Mouse (Mus musculus): ENCODE data around the gene Sema3f. TPM values are rescaled to one million over a fixed set of nuclear protein-coding genes. Genes with fewer than 3 reads are reported as not detected.

The Sema3f gene
- polyA plus RNA-seq, 1 experiment from 2014 or later = 38.4 TPM

DNA sequence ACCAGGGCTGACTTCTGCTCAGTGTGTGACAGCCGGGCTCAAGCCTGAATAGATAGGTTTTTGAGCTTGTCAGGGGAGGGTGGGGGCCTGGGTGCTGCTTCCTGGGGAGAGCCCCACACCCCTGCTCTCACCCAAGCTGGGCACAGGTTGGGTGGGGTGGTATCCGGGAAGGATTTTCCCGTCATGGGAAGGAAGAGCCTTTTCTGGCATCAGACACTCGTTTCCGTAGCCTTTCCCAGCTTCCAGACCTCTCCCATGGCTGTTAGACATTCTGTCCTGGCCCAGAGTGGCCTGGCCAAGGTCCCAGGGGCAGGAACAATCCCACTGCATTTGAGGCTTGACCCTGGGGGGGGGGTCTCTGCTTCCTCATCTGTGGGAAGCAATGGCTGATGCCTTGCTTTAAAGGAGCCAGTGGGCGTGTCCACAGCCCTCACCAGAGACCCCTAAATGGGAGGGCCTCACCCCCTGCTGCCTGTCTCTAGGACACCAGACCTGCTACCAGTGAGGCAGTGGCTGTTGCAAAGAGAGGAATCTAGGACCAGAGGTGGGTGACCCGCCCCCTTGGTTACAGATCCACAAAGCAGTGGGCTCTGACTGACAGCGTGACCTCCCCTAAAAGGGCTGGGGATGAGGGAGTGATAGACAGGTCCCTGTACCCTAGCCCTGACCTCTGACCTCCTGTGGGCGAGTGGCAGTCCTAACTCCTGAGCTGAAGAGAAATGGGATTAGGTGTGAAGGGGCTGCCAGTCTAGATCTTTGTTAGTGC is 13.2 kb downstream of the Sema3f start:
- Histone ChIP-seq H3K9ac (ENCODE audit: low read depth, low read length) (no peak overlapping the region; the same call in 1 of the 2 replicates), H3K27ac (ENCODE audit: low read depth, low read length) (peak overlapping the region; percentile 87; the same call in 1 of the 2 replicates), H3K36me3 (ENCODE audit: control insufficient read depth, insufficient read depth, low read length) (peaks cover 28% of the 10 kb centered on the region), H3K9me3 (ENCODE audit: control insufficient read depth, low read length) (no peaks in the 10 kb centered on the region), H3K27me3 (ENCODE audit: control insufficient read depth, insufficient read depth, low read length) (no peaks in the 10 kb centered on the region), H3K4me1 (ENCODE audit: control insufficient read depth, insufficient read depth, low read length) (peaks cover 77% of the 10 kb centered on the region), H3K4me2 (replicated peaks; ENCODE audit: low read depth, low read length) (no peak overlapping the region), H3K4me3 (ENCODE audit: low read length) (no peak overlapping the region)
- 42% methylated on average over 9 of the region's 9 CpGs for WGBS
- no peak for ATAC-seq (ENCODE audit: low FRiP score, low TSS enrichment)

DNA sequence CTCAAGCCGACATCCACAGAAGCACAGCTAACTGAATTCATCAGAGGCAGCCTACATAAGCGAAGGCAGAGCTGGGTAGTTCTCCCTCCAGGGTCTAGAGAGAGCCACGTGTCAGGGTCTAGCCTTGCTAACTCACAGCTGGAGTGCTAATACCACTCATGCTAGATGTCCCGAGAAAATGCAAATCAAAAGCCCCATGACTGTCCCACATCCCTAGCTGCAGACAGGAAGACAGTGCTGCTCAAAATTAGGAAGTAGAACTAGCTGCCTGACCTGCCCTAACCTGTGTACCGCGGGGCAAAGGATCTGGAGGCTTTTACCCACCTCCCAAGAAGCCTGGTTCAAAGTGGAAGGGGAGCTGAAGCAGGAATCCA is 14.2 kb downstream of the Sema3f start:
- 41% methylated on average over 6 of the region's 6 CpGs for WGBS
- Histone ChIP-seq H3K9me3 (ENCODE audit: control insufficient read depth, low read length) (no peaks in the 10 kb centered on the region), H3K4me2 (replicated peaks; ENCODE audit: low read depth, low read length) (no peak overlapping the region), H3K9ac (ENCODE audit: low read depth, low read length) (peak overlapping the region; percentile 8; the same call in 1 of the 2 replicates), H3K4me3 (ENCODE audit: low read length) (no peak overlapping the region), H3K27me3 (ENCODE audit: control insufficient read depth, insufficient read depth, low read length) (no peaks in the 10 kb centered on the region), H3K27ac (ENCODE audit: low read depth, low read length) (peak overlapping the region; percentile 5; the same call in 1 of the 2 replicates), H3K4me1 (ENCODE audit: control insufficient read depth, insufficient read depth, low read length) (peaks cover 68% of the 10 kb centered on the region), H3K36me3 (ENCODE audit: control insufficient read depth, insufficient read depth, low read length) (peaks cover 38% of the 10 kb centered on the region)
- ATAC-seq (ENCODE audit: low FRiP score, low TSS enrichment) = no peak

DNA sequence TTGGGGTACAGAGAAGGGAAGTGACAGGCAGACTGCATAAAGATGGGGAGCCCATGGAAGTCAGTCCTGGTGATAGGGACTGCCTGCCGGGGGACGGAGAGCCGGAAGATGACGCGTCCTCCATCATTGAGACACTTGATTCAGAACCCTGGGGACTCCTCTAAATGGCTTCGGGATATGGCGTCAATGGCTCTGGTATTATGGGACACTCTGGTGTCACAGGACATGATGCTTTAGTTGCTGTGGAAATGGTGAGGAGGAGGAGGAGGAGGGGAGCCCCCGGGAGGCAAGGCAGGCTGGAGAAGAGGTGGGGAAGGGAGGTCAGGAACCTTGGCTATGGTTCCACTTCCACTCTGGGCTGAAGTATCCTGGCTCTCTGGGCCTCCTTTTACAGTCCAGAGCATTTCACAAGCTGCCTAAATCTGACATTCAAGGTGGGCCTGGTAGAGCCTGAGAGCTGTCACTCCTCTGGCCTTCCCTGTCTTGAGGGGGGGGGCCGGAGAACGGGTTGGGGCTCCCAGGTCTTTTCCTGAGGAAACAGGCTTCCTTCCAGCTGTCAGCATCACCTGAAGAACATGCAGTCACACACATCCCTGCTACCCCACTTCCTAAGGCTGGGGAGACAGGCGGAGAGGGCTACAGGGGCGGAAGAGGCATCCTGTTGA is 14.7 kb downstream of the Sema3f start:
- WGBS = 74% methylated on average over 12 of the region's 12 CpGs
- Histone ChIP-seq H3K27me3 (ENCODE audit: control insufficient read depth, insufficient read depth, low read length) (no peaks in the 10 kb centered on the region), H3K36me3 (ENCODE audit: control insufficient read depth, insufficient read depth, low read length) (peaks cover 42% of the 10 kb centered on the region), H3K4me1 (ENCODE audit: control insufficient read depth, insufficient read depth, low read length) (peaks cover 63% of the 10 kb centered on the region), H3K4me3 (ENCODE audit: low read length) (no peak overlapping the region), H3K9me3 (ENCODE audit: control insufficient read depth, low read length) (no peaks in the 10 kb centered on the region), H3K27ac (ENCODE audit: low read depth, low read length) (peak overlapping the region; percentile 5; the same call in 1 of the 2 replicates), H3K9ac (ENCODE audit: low read depth, low read length) (peak overlapping the region; percentile 8; the same call in 1 of the 2 replicates), H3K4me2 (replicated peaks; ENCODE audit: low read depth, low read length) (no peak overlapping the region)
- ATAC-seq (ENCODE audit: low FRiP score, low TSS enrichment) = no peak

- H3K4me2 ChIP-seq (replicated peaks; ENCODE audit: low read depth, low read length) = no peak overlapping the region
- H3K4me3 ChIP-seq (ENCODE audit: low read length) = no peak overlapping the region
- 0 out of 2 replicates have a peak overlapping the region, but pooled peaks have one; percentile 26 for H3K27ac ChIP-seq (ENCODE audit: low read depth, low read length)
- no peak overlapping the region for H3K9ac ChIP-seq (ENCODE audit: low read depth, low read length)
- H3K36me3 ChIP-seq (ENCODE audit: control insufficient read depth, insufficient read depth, low read length) = peaks cover 49% of the 10 kb centered on the region
- peaks cover 54% of the 10 kb centered on the region for H3K4me1 ChIP-seq (ENCODE audit: control insufficient read depth, insufficient read depth, low read length)
- no peaks in the 10 kb centered on the region for H3K9me3 ChIP-seq (ENCODE audit: control insufficient read depth, low read length)
- no peak for ATAC-seq (ENCODE audit: low FRiP score, low TSS enrichment)
- no peaks in the 10 kb centered on the region for H3K27me3 ChIP-seq (ENCODE audit: control insufficient read depth, insufficient read depth, low read length)
- 52% methylated on average over 7 of the region's 7 CpGs for WGBS
These were observed 15.6 kb downstream of the Sema3f start for GRCm38 (mm10) chr9:107694627-107695026.

DNA sequence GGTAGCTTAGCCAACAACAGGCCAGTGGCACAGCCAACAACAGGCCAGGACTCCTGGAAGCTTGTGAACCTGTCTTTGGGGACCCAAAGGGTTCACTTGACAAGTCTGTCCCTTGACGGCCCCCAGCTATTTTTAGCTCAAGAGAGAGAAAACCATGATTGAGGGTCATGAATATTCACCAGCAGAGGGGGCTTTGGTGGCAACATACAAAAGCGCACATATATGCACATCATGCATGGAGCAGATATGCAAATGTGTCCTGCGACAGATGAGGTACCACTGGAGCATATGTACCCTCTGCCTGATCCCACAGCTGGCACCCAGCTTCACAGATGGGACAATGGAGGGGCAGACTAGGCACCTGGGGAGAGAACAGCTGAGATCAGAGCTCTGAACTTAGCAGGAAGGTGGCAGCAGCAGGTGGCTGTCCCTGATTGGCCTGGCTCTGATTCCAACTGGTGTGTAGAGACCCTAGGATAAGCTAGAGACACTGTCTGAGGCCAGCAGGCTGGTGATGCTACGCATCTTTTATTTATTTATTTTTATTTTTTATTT is 16.8 kb downstream of the Sema3f start:
- WGBS = 75% methylated on average over 4 of the region's 4 CpGs
- no peak overlapping the region for H3K4me2 ChIP-seq (replicated peaks; ENCODE audit: low read depth, low read length)
- H3K36me3 ChIP-seq (ENCODE audit: control insufficient read depth, insufficient read depth, low read length) = peaks cover 58% of the 10 kb centered on the region
- no peaks in the 10 kb centered on the region for H3K9me3 ChIP-seq (ENCODE audit: control insufficient read depth, low read length)
- H3K9ac ChIP-seq (ENCODE audit: low read depth, low read length) = no peak overlapping the region
- H3K4me3 ChIP-seq (ENCODE audit: low read length) = no peak overlapping the region
- H3K4me1 ChIP-seq (ENCODE audit: control insufficient read depth, insufficient read depth, low read length) = peaks cover 42% of the 10 kb centered on the region
- no peak overlapping the region for H3K27ac ChIP-seq (ENCODE audit: low read depth, low read length)
- ATAC-seq (ENCODE audit: low FRiP score, low TSS enrichment) = no peak
- no peaks in the 10 kb centered on the region for H3K27me3 ChIP-seq (ENCODE audit: control insufficient read depth, insufficient read depth, low read length)

- 73% methylated on average over 5 of the region's 5 CpGs for WGBS
- Histone ChIP-seq H3K36me3 (ENCODE audit: control insufficient read depth, insufficient read depth, low read length) (peaks cover 62% of the 10 kb centered on the region), H3K9me3 (ENCODE audit: control insufficient read depth, low read length) (no peaks in the 10 kb centered on the region), H3K27ac (ENCODE audit: low read depth, low read length) (no peak overlapping the region), H3K27me3 (ENCODE audit: control insufficient read depth, insufficient read depth, low read length) (no peaks in the 10 kb centered on the region), H3K4me2 (replicated peaks; ENCODE audit: low read depth, low read length) (no peak overlapping the region), H3K9ac (ENCODE audit: low read depth, low read length) (no peak overlapping the region), H3K4me1 (ENCODE audit: control insufficient read depth, insufficient read depth, low read length) (peaks cover 35% of the 10 kb centered on the region), H3K4me3 (ENCODE audit: low read length) (no peak overlapping the region)
- no peak for ATAC-seq (ENCODE audit: low FRiP score, low TSS enrichment)
These were observed 17.5 kb downstream of the Sema3f start for GRCm38 (mm10) chr9:107692785-107693184.

DNA sequence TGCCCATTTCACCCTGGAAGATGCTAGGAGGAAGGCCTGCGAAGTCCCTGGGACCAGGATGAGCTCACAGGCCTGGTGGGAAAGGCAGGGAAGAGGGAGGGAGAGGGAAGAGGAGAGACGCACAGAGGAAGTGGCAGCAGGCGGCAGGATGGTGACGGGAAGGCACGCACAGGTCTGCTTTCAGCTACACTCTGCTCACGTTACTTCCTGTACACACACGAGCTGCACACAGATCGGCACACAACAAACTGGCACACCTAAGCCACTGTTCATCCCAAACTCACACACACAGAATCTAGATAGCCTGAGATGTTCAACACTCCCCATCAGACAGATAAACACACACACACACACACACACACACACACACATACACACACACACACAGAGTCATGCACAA is 19.9 kb downstream of the Sema3f start:
- H3K36me3 ChIP-seq (ENCODE audit: control insufficient read depth, insufficient read depth, low read length) = peaks cover 74% of the 10 kb centered on the region
- no peaks in the 10 kb centered on the region for H3K9me3 ChIP-seq (ENCODE audit: control insufficient read depth, low read length)
- no peak for ATAC-seq (ENCODE audit: low FRiP score, low TSS enrichment)
- H3K27me3 ChIP-seq (ENCODE audit: control insufficient read depth, insufficient read depth, low read length) = no peaks in the 10 kb centered on the region
- no peak overlapping the region for H3K4me3 ChIP-seq (ENCODE audit: low read length)
- 76% methylated on average over 8 of the region's 8 CpGs for WGBS
- no peak overlapping the region for H3K9ac ChIP-seq (ENCODE audit: low read depth, low read length)
- H3K4me2 ChIP-seq (replicated peaks; ENCODE audit: low read depth, low read length) = no peak overlapping the region
- no peak overlapping the region for H3K27ac ChIP-seq (ENCODE audit: low read depth, low read length)
- H3K4me1 ChIP-seq (ENCODE audit: control insufficient read depth, insufficient read depth, low read length) = peaks cover 11% of the 10 kb centered on the region

DNA sequence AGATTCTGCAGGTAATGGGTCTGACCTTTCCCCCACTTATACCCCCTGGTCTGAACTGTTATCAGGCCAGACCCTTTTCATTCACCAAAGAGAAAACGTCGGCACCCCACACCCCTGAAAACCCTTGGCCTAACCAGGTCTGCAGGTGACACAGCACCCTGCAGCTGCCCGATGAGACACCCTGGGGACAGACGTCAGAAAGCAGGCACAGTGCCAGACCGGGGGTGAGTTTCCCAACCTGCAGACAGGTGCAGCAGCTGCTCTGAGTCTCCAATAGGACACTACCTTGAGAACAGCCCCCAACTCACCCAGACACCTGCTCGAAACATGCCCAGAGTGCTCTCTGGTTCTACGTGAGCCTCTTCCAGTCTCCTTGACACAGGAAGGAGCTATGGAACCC is 21.3 kb downstream of the Sema3f start:
- ATAC-seq (ENCODE audit: low FRiP score, low TSS enrichment) = no peak
- WGBS = 81% methylated on average over 7 of the region's 7 CpGs
- H3K36me3 ChIP-seq (ENCODE audit: control insufficient read depth, insufficient read depth, low read length) = peaks cover 80% of the 10 kb centered on the region

DNA sequence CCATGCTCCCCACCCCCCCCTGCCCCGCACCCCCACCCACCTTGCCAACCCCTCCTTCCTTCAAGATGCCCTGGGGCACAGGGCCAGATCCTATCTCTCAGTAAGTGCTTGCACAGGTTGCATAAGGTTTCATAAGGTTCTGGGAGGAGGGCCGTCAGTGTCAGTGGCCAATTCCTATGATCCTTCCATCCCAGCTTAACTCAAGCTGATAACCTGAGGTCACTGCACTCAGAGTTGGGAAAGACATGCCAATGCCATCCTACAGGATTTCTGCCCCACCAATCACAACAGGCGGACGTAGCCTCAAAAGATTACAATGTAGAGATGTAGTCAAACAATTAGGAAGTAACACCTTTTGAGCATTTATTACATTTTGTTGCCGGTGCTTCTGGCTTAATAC is 21.9 kb downstream of the Sema3f start:
- H3K36me3 ChIP-seq (ENCODE audit: control insufficient read depth, insufficient read depth, low read length) = peaks cover 85% of the 10 kb centered on the region

More for the DNA sequence above, 21.3 kb downstream of the Sema3f start:
- Histone ChIP-seq H3K4me2 (replicated peaks; ENCODE audit: low read depth, low read length) (no peak overlapping the region), H3K9ac (ENCODE audit: low read depth, low read length) (no peak overlapping the region), H3K4me1 (ENCODE audit: control insufficient read depth, insufficient read depth, low read length) (no peaks in the 10 kb centered on the region), H3K9me3 (ENCODE audit: control insufficient read depth, low read length) (no peaks in the 10 kb centered on the region), H3K4me3 (ENCODE audit: low read length) (no peak overlapping the region), H3K27me3 (ENCODE audit: control insufficient read depth, insufficient read depth, low read length) (no peaks in the 10 kb centered on the region), H3K27ac (ENCODE audit: low read depth, low read length) (no peak overlapping the region)

More for the DNA sequence above, 21.9 kb downstream of the Sema3f start:
- H3K27me3 ChIP-seq (ENCODE audit: control insufficient read depth, insufficient read depth, low read length) = no peaks in the 10 kb centered on the region
- H3K4me3 ChIP-seq (ENCODE audit: low read length) = no peak overlapping the region
- WGBS = 91% methylated on average over 5 of the region's 5 CpGs
- H3K27ac ChIP-seq (ENCODE audit: low read depth, low read length) = no peak overlapping the region
- no peak for ATAC-seq (ENCODE audit: low FRiP score, low TSS enrichment)
- no peak overlapping the region for H3K9ac ChIP-seq (ENCODE audit: low read depth, low read length)
- H3K4me2 ChIP-seq (replicated peaks; ENCODE audit: low read depth, low read length) = no peak overlapping the region
- H3K9me3 ChIP-seq (ENCODE audit: control insufficient read depth, low read length) = no peaks in the 10 kb centered on the region
- H3K4me1 ChIP-seq (ENCODE audit: control insufficient read depth, insufficient read depth, low read length) = no peaks in the 10 kb centered on the region

Measured in kidney, embryonic 14.5 days (tissue).